Mouse (Mus musculus) E14TG2a.4 (cell line): ENCODE measurements around the gene Ptprn2.

Experiments
- CTCF ChIP-seq: conservative IDR thresholded peaks from 2 replicates; pipeline ENCODE4 v1.5.1; 2014; ENCODE audit warnings: low read length
- NANOG ChIP-seq: IDR thresholded peaks from 2 replicates; pipeline ENCODE4 v1.6.1; 2014; ENCODE audit warnings: borderline replicate concordance, low read length, mixed read lengths
- POU5F1 ChIP-seq: IDR thresholded peaks from 2 replicates; pipeline ENCODE4 v1.6.1; 2014; ENCODE audit warnings: low read length, borderline replicate concordance

- TF ChIP-seq CTCF (no peak), NANOG (no peak), POU5F1 (no peak)
Measured at GRCm38 (mm10) chr12:116566672-116567071, 81.2 kb downstream of the Ptprn2 start.
